Comparison of ENCODE assay signal across 27 mouse cellular contexts in the genomic region with DNA sequence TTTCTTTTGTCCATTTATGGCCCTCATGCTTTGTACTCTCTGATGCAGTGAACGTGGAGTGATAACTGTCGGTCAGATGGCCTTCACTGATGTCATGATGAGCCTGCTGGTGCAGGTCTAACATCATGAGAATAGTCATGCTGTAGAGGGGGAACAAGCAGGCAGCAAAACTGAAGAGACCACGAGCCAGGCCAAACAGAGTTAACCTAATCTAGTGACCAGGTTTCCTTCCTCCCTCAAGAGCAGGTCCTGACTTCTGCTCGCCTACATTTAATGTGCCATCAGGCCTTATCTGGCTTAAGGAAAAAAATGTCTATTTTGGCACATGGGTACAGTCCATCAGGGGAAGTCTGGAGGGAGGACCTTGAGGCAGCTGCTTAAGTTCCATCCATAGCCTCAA.
"Had no signal": no experiment of that assay in that cellular context is flagged by ENCODE, and none has a peak within 500 bp of the region (broad histone marks: within the 10 kb centered on the region; RNA-seq: fewer than 3 reads in every experiment).

No protein-coding gene starts in this region.

- ATAC-seq: hindbrain, embryonic 16.5 days; inflammation-experienced regulatory T-cells, adult 6 months; intestine, embryonic 15.5 days; intestine, postnatal 0 days had no signal

- H3K27ac ChIP-seq: gastrocnemius, adult 2 months; heart, adult 2 months; heart, embryonic 13.5 days; heart, embryonic 15.5 days; hindbrain, embryonic 10.5 days; hindbrain, embryonic 12.5 days; hindbrain, embryonic 14.5 days; intestine, embryonic 15.5 days; left cerebral cortex, adult 2 months; limb, embryonic 10.5 days; limb, embryonic 12.5 days; liver, embryonic 13.5 days had no signal

- DNase-seq: gastrocnemius, adult 2 months; gastrocnemius, postnatal 10 days; gastrocnemius, postnatal 25 days; heart, adult 11 months; heart, adult 2 months; heart, postnatal 14 days; heart, postnatal 36 days; kidney, adult 18-20 months; kidney, adult 8-10 months; kidney, postnatal 10 days; kidney, postnatal 25 days; kidney, postnatal 4 days; layer of hippocampus, adult 9-11 months; liver; liver, embryonic 13.5 days had no signal

- H3K4me3 ChIP-seq: gastrocnemius, adult 2 months; heart, adult 2 months; heart, embryonic 13.5 days; heart, embryonic 15.5 days; hindbrain, embryonic 10.5 days; hindbrain, embryonic 12.5 days; intestine, embryonic 15.5 days; left cerebral cortex, adult 2 months; limb, embryonic 10.5 days; limb, embryonic 12.5 days; liver, embryonic 13.5 days had no signal
